Mouse (Mus musculus): ENCODE results near the gene Sec14l1. TPM values are rescaled to one million over a fixed set of nuclear protein-coding genes. Genes with fewer than 3 reads are reported as not detected.

Sec14l1 gene
- polyA plus RNA-seq, 1 experiment, result 46.1 TPM

DNA sequence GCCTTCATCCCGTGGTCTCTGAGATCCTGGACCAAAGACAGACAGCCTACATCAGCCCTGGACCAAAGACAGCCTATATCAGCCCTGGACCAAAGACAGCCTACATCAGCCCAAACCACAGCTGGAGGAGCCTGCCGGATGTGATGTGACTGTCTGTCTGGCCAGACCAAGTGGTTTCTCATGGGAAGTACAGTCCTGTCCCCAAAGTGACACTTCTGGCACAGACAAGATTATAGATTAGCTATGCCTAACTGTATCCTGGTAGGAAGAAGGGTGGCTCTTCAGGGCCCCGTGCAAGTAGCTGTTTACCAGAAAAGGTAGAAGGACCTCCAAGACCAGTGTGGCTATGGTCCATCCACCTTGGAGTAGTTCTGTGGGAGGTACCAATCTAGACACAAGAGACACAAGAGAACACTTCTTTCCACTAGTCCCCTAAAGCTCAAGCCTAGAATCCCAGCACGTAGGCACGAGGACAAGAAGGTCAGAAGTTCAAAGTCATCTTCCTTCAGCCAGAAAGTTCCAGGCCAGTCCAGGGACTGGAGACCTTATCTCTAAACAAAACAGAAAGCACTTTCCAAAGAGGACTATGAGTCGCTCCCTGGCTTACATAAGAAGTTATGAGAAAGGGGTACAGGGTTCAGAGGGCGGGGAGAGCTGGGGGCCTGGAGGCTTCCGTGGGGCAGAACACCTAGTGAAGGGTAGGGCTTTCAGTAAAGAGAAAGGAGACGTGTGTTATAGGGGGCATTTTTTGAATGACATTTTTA, 27.8 kb upstream of the Sec14l1 start:
- H3K36me3 ChIP-seq (replicated peaks; ENCODE audit: low read length), result peaks cover 29% of the 10 kb centered on the region
- H3K4me3 ChIP-seq (replicated peaks), result peak overlapping the region; percentile 3
- peaks cover 78% of the 10 kb centered on the region for H3K4me1 ChIP-seq
- no peak for TF ChIP-seq GATA1 (IDR thresholded peaks at IDR 0.05; ENCODE audit: borderline replicate concordance, low read length)
- H3K27me3 ChIP-seq (replicated peaks), result no peaks in the 10 kb centered on the region
- H3K9me3 ChIP-seq, result no peaks in the 10 kb centered on the region

DNA sequence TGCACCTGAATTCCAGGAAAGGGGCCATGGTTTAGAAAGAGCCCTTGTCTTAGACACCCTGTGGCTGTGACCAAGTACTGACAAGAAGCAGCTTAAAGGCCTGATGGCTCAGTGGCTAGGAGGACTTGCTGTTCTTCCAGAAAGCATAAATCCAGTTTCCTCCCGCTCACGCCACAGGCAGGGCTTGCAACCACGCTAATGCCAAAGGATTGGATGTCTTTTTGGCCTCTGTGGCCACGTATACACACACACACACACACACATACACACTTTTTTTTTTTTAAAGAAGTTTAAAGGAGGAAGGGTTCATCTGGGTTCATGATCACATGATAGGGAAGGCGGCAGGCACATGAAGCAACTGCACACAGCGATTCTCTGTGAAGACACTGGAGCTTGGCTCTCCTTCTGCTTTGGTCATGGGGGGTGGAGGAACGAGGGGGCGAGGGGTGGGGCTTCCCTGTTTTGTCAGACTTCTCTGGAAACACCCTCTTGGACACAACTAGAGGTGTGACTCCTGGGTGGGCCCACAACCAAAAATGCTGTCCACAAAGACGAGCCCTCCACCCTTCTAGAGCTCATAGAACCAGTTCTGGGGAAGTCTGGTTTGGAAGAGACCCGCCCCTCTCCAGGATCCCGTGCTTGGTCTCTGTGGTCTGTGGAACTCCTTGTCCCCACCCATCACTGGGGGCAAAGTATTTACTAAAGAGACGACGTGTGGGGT, 26.5 kb upstream of the Sec14l1 start:
- H3K4me1 ChIP-seq, result peaks cover 78% of the 10 kb centered on the region
- H3K36me3 ChIP-seq (replicated peaks; ENCODE audit: low read length), result peaks cover 17% of the 10 kb centered on the region
- H3K27me3 ChIP-seq (replicated peaks), result no peaks in the 10 kb centered on the region
- H3K9me3 ChIP-seq, result no peaks in the 10 kb centered on the region
- no peak for TF ChIP-seq FLI1 (IDR thresholded peaks at IDR 0.05; ENCODE audit: low read length)
- no peak for TF ChIP-seq GATA1 (IDR thresholded peaks at IDR 0.05; ENCODE audit: borderline replicate concordance, low read length)
- H3K4me3 ChIP-seq (replicated peaks), result no peak overlapping the region

DNA sequence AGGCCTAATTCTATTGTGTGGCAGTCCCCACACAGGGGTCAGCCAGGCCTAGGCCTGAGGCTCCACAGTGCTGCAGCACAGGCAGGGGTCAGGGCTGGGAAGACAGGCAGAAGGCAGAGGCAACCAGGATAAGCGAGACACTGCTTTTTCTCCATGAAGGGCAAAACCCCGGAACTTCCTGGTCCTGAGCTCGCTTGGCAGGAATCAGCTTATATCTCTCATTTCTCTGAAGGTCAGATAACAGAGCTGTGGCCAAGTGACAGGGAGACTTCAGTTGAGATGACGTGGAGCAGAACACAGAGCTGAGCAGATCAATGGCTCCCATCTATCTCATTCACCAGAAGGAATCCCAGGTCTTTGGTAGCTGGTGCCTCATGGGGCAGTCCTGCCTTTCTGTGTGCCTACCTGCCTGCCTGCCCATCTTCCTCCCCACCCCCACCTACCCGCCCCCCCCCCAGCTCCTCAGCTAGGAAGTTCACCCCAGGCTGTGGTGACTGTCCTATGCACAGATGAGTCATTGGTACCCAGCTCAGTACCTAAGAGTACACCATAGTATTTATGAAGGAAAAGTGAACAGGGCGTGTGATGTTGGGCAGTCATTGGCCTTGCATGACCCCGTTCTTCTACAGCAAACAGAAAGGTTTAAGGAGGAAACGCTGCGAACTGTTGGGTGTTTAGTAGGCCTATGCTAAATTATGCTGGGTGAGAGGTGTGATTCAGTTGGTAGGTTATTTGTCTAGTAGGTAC, 25.1 kb upstream of the Sec14l1 start:
- peaks cover 6% of the 10 kb centered on the region for H3K36me3 ChIP-seq (replicated peaks; ENCODE audit: low read length)
- peaks cover 2% of the 10 kb centered on the region for H3K27me3 ChIP-seq (replicated peaks)
- no peaks in the 10 kb centered on the region for H3K9me3 ChIP-seq
- no peak overlapping the region for H3K4me3 ChIP-seq (replicated peaks)
- TF ChIP-seq FLI1 (IDR thresholded peaks at IDR 0.05; ENCODE audit: low read length) (no peak), GATA1 (IDR thresholded peaks at IDR 0.05; ENCODE audit: borderline replicate concordance, low read length) (no peak)
- peaks cover 90% of the 10 kb centered on the region for H3K4me1 ChIP-seq

- peaks cover 95% of the 10 kb centered on the region for H3K4me1 ChIP-seq
- H3K27me3 ChIP-seq (replicated peaks), result peaks cover 13% of the 10 kb centered on the region
- H3K9me3 ChIP-seq, result no peaks in the 10 kb centered on the region
- no peak overlapping the region for H3K4me3 ChIP-seq (replicated peaks)
- no peaks in the 10 kb centered on the region for H3K36me3 ChIP-seq (replicated peaks; ENCODE audit: low read length)
- TF ChIP-seq FLI1 (IDR thresholded peaks at IDR 0.05; ENCODE audit: low read length) (no peak), GATA1 (IDR thresholded peaks at IDR 0.05; ENCODE audit: borderline replicate concordance, low read length) (no peak)
Observed at GRCm38 (mm10) chr11:117091406-117091805, 23.6 kb upstream of the Sec14l1 start.

DNA sequence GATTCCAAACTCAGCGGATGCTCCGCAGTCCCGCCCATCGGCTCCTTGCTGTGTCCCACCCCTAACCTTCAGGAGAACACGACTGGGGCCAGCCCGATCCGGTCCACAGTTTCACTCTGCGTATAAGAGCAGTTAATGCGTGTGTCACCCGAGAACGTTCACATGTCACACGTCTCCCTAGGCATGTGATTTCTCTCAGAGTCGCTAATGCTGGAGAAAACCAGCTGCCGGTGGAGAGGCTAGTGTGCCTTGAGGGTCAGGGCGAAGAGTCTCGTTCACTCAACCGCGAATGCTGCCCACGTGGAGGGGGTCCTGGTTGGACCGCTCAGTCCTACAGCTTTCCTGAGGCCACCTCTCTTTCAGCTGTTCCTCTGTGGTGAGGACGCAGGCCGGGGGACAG, 23.1 kb upstream of the Sec14l1 start:
- no peaks in the 10 kb centered on the region for H3K36me3 ChIP-seq (replicated peaks; ENCODE audit: low read length)
- peaks cover 18% of the 10 kb centered on the region for H3K27me3 ChIP-seq (replicated peaks)
- H3K4me1 ChIP-seq, result peaks cover 94% of the 10 kb centered on the region
- no peaks in the 10 kb centered on the region for H3K9me3 ChIP-seq
- TF ChIP-seq GATA1 (IDR thresholded peaks at IDR 0.05; ENCODE audit: borderline replicate concordance, low read length) (no peak), FLI1 (IDR thresholded peaks at IDR 0.05; ENCODE audit: low read length) (no peak)
- peak overlapping the region; percentile 23 for H3K4me3 ChIP-seq (replicated peaks)

DNA sequence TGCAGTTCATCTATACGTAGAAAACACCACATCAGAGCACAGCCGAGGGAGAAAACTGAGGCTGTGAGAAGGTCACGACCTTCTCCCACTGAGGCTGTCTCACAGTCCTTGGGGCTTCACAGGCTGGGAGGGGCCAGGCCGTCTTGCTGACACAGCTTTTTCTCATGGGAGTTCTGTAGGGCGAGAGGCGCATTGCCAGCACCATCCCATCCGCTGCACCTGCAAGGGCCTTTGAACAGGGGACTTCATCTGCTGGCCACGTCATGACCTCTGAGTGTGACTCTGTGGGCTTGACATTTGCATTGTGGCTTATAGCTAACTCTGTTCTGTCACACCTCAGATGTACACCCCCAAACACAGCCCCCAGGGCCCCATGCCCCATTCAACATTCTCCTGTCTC, 22.3 kb upstream of the Sec14l1 start:
- Histone ChIP-seq H3K9me3 (no peaks in the 10 kb centered on the region), H3K4me3 (replicated peaks) (peak overlapping the region; percentile 38), H3K4me1 (peaks cover 86% of the 10 kb centered on the region), H3K27me3 (replicated peaks) (peaks cover 19% of the 10 kb centered on the region), H3K36me3 (replicated peaks; ENCODE audit: low read length) (no peaks in the 10 kb centered on the region)
- TF ChIP-seq GATA1 (IDR thresholded peaks at IDR 0.05; ENCODE audit: borderline replicate concordance, low read length) (no peak), FLI1 (IDR thresholded peaks at IDR 0.05; ENCODE audit: low read length) (no peak)

DNA sequence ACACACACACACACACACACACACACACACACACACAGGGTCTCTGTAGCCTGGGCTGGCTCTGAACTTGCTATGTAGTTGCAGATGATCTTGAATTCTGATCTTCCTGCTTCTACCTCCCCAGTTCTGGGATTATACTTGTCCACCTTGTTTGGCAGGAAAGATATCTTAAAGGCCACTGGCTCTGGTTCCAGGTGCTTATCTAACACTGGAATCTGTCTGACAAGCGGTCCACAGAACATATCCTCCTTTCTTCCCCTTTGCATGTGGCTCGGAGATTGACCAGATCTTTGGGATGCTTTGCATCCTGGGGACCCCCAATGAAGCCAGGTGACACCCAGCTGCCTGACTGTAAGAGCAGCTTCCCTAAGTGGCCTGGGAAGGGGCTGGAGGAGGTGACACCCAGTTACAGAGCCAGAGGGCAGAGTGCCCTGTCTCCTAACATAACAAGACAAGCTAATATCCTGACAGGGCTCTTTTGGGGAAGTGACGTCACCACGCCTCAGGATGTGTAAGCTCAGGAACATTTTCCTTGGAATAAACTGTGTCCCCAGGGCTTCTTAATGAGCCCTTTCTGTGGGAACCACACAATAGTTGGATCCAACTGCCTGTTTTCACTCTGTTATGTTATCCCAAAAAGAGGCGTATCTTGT, 20.9 kb upstream of the Sec14l1 start:
- peaks cover 22% of the 10 kb centered on the region for H3K27me3 ChIP-seq (replicated peaks)
- H3K36me3 ChIP-seq (replicated peaks; ENCODE audit: low read length), result no peaks in the 10 kb centered on the region
- no peak overlapping the region for H3K4me3 ChIP-seq (replicated peaks)
- TF ChIP-seq GATA1 (IDR thresholded peaks at IDR 0.05; ENCODE audit: borderline replicate concordance, low read length), result no peak
- no peak for TF ChIP-seq FLI1 (IDR thresholded peaks at IDR 0.05; ENCODE audit: low read length)
- peaks cover 84% of the 10 kb centered on the region for H3K4me1 ChIP-seq
- no peaks in the 10 kb centered on the region for H3K9me3 ChIP-seq

DNA sequence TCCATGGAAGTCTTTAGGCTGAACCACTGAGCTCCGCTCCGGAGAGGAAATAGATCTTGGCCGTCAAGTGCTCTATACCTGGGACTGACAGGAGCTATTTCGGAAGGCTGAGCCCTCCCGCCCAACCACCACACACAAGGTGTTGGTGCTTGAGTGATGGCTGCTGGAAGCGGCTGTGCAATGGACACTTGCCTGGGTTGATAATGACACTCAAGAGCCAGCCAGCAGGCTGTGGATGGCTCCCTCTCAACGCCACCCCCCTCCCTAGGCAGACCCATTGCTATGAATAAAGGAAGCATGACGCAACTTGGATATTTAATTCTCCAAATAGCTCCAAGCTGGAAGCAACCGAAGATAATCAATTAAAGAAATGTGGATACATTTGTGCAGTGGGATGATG, 20.3 kb upstream of the Sec14l1 start:
- no peak for TF ChIP-seq GATA1 (IDR thresholded peaks at IDR 0.05; ENCODE audit: borderline replicate concordance, low read length)
- no peak for TF ChIP-seq FLI1 (IDR thresholded peaks at IDR 0.05; ENCODE audit: low read length)

DNA sequence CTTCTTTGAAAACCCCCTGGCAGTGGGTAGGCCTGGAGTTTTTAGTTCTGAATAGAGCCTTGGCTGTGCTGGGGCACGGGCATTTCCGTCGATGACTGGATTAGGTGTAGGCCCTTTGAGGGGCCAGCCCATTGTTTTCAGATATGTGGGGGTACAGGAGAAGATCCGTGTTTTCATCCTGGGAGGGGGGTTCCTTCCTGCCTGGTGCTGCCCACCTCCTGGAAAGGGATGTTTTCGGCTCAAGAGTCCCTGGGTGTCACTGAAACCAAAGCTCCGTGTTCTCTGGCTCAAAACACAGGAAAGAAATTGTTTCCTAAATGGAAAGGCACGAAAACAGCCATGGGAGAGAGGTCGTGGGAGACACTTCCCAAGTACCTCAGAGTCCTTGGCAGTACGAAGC, 17.9 kb upstream of the Sec14l1 start:
- H3K27me3 ChIP-seq (replicated peaks), result peaks cover 22% of the 10 kb centered on the region

More for the DNA sequence above, 20.3 kb upstream of the Sec14l1 start:
- no peaks in the 10 kb centered on the region for H3K36me3 ChIP-seq (replicated peaks; ENCODE audit: low read length)
- H3K4me3 ChIP-seq (replicated peaks), result no peak overlapping the region
- H3K4me1 ChIP-seq, result peaks cover 84% of the 10 kb centered on the region
- H3K9me3 ChIP-seq, result no peaks in the 10 kb centered on the region
- peaks cover 22% of the 10 kb centered on the region for H3K27me3 ChIP-seq (replicated peaks)

More for the DNA sequence above, 17.9 kb upstream of the Sec14l1 start:
- Histone ChIP-seq H3K9me3 (peaks cover 5% of the 10 kb centered on the region; the same call in 1 of the 2 replicates), H3K36me3 (replicated peaks; ENCODE audit: low read length) (peaks cover 4% of the 10 kb centered on the region), H3K4me1 (peaks cover 84% of the 10 kb centered on the region), H3K4me3 (replicated peaks) (no peak overlapping the region)
- no peak for TF ChIP-seq FLI1 (IDR thresholded peaks at IDR 0.05; ENCODE audit: low read length)
- TF ChIP-seq GATA1 (IDR thresholded peaks at IDR 0.05; ENCODE audit: borderline replicate concordance, low read length), result no peak
